Mouse (Mus musculus) left cerebral cortex, postnatal 10 days (tissue): Measurements from ENCODE around the gene Prkca. TPM values are rescaled to one million over a fixed set of nuclear protein-coding genes. Genes with fewer than 3 reads are reported as not detected.

Source experiments
- DNase-seq, 2 experiments: peaks; one replicate each; pipeline ENCODE4 v3.0.0; 2021 to 2022; ENCODE audit warnings: low spot score in 2 of 2, mixed read lengths in 1 of 2; ENCODE audit errors: extremely low spot score in 1 of 2
- intact Hi-C: fragments of 180-260 bp; cut with DNase I; formaldehyde crosslinking; loops from one replicate; pipeline ENCODE4 v1.15.1; 2025
- total RNA-seq, 2 experiments: library from RNA; stranded (reverse); gene quantifications; 2 replicates each; pipeline ENCODE4 v1.2.3; 2021

The Prkca gene
- total RNA-seq, 2 experiments from 2014 or later: 118 to 125 TPM

GRCm38 (mm10) chr11:108155088-108155580, 188.6 kb downstream of the Prkca start:
- intact Hi-C loops: loop anchor here (10.0 kb wide), 1 partner anchor 190 kb away; the partner anchor contains the start of genes Apoh and Prkca

GRCm38 (mm10) chr11:108153997-108154841, 189.5 kb downstream of the Prkca start:
- no peak for DNase-seq
- intact Hi-C loops: loop anchor here (10.0 kb wide), 1 partner anchor 191 kb away; the partner anchor contains the start of genes Apoh and Prkca

More at GRCm38 (mm10) chr11:108155088-108155580, 188.6 kb downstream of the Prkca start:
- no peak for DNase-seq

DNA sequence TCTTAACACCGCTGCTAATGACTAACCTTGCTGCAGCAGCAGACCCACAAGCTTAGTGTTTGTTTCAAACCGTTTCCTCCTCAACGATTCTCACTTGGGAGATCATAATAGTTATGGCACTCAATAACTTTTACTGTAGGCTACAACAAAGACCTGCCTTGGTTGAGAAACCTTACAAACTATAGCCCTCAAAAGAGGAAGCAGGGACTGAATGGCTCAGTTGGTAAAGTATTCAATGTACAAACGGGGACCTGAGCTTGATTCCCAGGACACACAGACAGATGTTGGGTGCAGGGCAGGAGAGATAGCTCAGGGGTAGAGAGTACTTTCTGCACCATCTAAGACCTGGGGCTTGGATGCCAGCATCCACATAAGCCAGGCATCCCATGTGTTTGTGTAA, 191.1 kb downstream of the Prkca start:
- intact Hi-C loops: loop anchor here (10.0 kb wide), 1 partner anchor 192 kb away; the partner anchor contains the start of genes Apoh and Prkca
- DNase-seq: no peak

DNA sequence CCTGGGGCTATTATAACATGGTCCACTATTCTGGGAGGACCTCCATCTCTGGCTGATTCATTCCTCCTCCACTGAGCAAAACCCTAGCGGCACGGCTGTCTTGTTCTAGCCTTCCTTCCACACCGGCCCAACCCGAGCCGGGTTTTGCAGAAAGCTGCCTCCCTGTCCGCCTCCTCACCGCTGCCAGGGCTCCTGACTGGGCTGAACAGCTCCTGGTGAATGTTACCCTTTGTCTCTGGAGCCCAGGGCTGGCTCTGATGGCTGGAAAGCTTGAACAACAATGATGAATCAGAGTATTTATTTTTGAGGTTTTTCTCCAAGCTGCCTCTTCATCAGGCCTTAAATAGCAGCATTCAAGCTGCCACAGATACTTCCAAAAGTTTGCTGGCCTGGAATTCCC, 193.3 kb downstream of the Prkca start:
- peak; percentile 64 to 80 for DNase-seq
- intact Hi-C loops: loop anchor here (10.0 kb wide), 1 partner anchor 194 kb away; the partner anchor contains the start of genes Apoh and Prkca

DNA sequence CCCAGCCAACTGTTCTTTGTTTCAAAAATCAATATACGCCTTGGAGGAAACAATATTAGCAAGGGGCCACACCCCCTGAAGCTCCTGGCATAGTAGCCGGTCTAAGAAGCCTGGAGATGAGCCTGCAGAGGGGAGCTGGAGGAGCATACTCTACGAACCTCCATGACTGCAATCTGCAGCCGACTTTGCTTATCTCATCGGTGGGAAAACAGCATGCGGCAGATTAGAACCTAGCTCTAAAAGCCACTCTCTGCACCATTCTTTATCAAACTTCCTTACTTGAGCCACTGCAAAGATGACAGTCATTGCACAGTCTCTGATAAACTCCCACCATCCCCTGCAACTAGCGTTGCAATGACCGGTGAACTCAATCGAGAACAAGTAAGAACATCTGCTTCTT, 194.5 kb downstream of the Prkca start:
- no peak for DNase-seq
- intact Hi-C loops: no loop called here

DNA sequence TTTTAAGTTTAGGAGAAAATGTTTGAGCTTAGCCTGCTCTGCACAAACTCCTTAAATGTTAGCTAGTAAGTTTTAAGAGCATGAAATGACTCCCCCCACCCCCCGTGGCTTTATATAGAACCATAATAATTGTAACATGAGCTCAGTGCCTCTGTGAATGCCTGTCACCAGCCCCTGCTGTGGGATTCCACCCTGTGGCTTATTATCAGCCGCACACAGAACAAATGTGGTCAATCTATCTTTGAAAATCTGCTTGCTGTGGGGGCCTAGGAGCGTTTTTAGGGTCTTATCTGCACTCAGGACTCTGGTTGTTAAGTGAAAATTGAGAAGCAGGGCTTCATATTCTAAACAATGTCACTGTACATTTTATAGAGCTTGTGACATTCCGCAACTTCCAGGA, 195.2 kb downstream of the Prkca start:
- intact Hi-C loops: no loop called here
- no peak for DNase-seq

DNA sequence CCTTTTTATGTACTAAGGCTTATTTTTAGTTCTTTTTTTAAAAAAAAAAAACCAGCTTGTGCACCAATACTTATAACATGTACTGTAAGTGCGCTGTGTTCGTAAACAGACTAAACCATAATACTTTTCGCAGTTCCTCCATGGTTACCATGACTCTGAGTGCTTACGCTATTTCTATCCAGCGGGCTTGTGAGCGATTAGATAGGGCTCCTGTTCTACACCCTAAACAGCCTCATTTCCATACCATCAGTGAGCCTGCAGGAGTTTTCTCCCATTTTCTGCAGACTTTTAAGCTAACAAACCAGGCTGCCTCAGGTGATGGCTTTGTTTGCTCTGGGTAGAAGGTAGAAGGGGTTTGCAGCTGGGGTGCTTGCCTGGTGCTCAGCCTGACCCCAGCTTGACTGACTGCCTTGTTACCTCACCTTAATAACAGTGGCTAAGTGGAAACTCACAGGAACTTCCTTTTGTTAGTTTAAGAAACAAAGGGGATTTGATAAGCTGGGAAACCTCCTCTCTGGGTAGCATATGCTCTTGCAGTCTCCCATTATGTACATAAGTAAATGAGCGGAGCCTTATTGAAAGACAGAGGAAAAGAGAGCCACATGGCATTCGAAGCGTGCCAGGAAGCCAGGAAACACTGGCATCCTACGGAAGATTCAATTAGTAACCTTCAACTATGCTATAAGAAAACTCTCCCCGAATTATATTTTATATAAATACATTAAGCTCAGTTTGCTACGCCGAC, 197.8 kb downstream of the Prkca start:
- intact Hi-C loops: no loop called here
- peak in 1 of 2 experiments; percentile 43 for DNase-seq

DNA sequence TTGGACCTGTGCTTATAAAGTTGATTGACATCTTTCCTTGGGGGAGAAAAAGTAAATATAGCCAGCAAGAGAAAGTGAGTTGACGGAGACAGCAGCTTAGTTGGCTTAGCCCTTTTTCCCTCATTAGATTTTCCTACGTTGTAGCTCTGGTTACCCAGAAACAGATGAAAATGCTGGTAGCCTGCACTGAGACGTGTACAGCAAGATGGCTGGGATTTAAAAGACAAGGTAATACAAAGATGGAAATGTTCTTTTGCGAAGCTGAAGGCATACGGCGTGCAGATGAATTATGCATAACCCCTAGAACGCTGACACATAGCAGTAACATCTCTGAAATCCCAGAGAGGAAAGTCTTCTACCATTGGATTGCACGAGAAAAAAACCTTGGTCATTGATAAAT, 198.6 kb downstream of the Prkca start:
- intact Hi-C loops: no loop called here
- no peak for DNase-seq

GRCm38 (mm10) chr11:108143739-108144138, 200.0 kb downstream of the Prkca start:
- intact Hi-C loops: no loop called here
- no peak for DNase-seq

- intact Hi-C loops: no loop called here
- DNase-seq: peak in 1 of 2 experiments; percentile 55
Measured at GRCm38 (mm10) chr11:108140028-108140427, 203.7 kb downstream of the Prkca start.

GRCm38 (mm10) chr11:108136341-108136740, 207.4 kb downstream of the Prkca start:
- intact Hi-C loops: no loop called here
- no peak for DNase-seq

- DNase-seq: no peak
- intact Hi-C loops: no loop called here
Measured at GRCm38 (mm10) chr11:108135407-108136159, 208.1 kb downstream of the Prkca start.

DNA sequence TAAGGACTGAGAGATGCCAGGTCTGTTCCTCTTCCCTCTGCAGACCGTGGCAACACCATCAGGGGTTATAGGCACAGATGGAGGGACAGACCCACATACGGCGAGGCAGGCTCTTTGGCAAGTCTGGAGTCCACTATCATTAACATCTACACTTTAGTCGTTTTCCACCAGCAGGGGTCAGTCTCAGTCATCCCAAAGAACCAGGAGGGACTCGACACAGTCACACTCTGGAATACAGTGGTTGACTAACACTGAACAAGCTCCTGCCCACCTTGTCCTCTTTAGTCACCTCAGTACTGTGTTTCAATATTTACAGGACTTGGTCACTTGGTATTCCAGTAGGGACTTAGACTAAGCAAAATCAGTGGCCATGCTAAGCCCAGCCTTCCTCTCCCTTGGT, 215.1 kb downstream of the Prkca start:
- DNase-seq: peak in 1 of 2 experiments; percentile 62
- intact Hi-C loops: loop anchor here (5.0 kb wide), 1 partner anchor 249 kb away; no protein-coding TSS in a partner anchor

DNA sequence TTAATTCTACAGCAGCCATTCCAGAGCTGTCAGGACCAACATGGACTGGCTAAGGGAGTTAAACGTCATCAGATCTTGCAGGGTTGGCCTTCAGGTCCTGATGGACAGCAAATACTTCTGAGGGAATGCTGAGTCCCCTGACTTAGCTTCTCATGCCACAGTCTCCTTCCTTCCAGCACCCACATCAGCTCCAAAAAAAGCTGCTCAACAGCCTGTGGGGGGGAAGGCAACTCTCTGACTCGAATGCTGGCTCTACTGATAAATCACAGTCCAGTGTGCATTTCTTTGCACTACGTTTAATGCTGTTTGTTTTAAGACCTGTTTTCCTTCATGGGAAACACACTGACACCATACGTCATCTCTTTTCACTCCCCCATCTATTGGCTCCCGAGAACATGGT, 215.8 kb downstream of the Prkca start:
- intact Hi-C loops: loop anchor here (5.0 kb wide), 1 partner anchor 249 kb away; no protein-coding TSS in a partner anchor

GRCm38 (mm10) chr11:108122486-108122885, 221.2 kb downstream of the Prkca start:
- intact Hi-C loops: no loop called here
- DNase-seq: no peak

More for the DNA sequence above, 215.8 kb downstream of the Prkca start:
- DNase-seq: no peak

DNA sequence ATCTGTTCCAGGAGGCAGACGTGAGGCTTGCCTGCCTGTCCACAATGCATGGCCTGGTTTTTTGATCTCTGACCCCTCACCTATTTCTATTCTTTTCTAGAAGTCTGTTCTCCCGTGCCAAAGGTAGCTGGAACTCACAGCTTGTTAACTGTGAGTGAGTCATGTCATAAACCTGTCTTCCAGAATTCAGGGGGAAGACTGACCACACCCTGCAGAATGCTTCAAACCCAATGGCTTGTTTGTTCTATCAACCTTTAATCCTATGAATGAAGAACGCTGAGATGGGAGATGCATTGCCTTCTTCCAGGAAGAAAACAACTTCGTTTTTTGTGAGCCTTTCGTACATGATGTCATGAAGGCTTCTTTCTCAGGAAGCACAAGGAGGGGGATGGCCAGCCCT, 223.0 kb downstream of the Prkca start:
- no peak for DNase-seq
- intact Hi-C loops: no loop called here

- DNase-seq: no peak
- intact Hi-C loops: no loop called here
Measured at GRCm38 (mm10) chr11:108119785-108120184, 223.9 kb downstream of the Prkca start.

DNA sequence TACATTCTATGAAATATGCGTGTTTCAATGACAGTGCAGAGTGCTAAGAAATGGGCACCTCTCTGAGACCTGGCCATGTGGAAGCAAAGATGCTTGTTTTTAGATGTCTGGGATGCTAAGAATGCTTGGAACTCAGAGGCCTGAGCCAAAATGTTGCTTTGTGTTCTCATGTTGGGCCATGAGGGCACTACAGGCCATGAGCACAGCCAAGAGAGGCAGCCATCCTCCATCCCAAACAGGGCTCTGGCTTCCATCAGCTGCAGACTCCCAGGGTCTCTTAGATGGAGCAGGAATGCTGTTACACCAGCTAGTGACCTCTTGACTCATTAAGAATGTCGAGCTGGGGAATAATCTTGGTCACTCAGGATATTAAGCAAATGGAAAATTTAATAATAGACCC, 224.9 kb downstream of the Prkca start:
- intact Hi-C loops: no loop called here
- no peak for DNase-seq

GRCm38 (mm10) chr11:108118221-108118620, 225.5 kb downstream of the Prkca start:
- no peak for DNase-seq
- intact Hi-C loops: no loop called here
